Mouse (Mus musculus): ENCODE data around the gene Gabbr2. TPM values are rescaled to one million over a fixed set of nuclear protein-coding genes. Genes with fewer than 3 reads are reported as not detected.

Gene Gabbr2
- polyA plus RNA-seq, 1 experiment from 2014 or later, result 0.27 TPM

DNA sequence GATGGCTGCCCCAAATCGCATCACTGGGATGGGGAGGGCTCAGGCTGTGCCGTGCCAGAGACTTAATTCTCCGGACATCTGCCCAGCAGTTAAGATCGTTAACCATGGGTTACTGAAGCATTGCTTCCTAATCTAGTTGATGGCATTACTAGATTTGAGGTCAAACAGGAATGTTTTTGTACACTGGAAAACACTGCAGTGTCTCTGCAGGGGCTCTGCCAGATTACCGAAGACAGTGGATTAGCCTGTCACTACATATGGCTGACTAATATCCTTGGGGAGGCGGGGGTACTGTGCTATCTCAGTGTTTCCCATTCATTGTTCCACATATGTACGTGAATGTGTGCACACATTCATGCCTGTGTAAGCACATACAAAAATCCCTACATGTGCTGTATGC is 225.3 kb downstream of the Gabbr2 start:
- Histone ChIP-seq H3K9me3 (ENCODE audit: control insufficient read depth, low read length) (no peaks in the 10 kb centered on the region), H3K4me1 (replicated peaks; ENCODE audit: control insufficient read depth, insufficient read depth, low read length) (0 out of 2 replicates have a peak, but pooled peaks cover 1% of the 10 kb centered on the region), H3K36me3 (ENCODE audit: control insufficient read depth, insufficient read depth, low read length) (no peaks in the 10 kb centered on the region), H3K9ac (ENCODE audit: low read length) (no peak overlapping the region), H3K4me2 (ENCODE audit: low read depth, low read length, severe bottlenecking) (no peak overlapping the region), H3K27ac (ENCODE audit: low read depth, low read length) (no peak overlapping the region), H3K4me3 (ENCODE audit: low read depth, low read length) (no peak overlapping the region), H3K27me3 (ENCODE audit: control insufficient read depth, insufficient read depth, low read length) (no peaks in the 10 kb centered on the region)
- ATAC-seq (replicated peaks; ENCODE audit: low FRiP score) (no peak), DNase-seq (ENCODE audit: low spot score) (no peak)
- WGBS, result 68% methylated on average over 7 of the region's 7 CpGs

DNA sequence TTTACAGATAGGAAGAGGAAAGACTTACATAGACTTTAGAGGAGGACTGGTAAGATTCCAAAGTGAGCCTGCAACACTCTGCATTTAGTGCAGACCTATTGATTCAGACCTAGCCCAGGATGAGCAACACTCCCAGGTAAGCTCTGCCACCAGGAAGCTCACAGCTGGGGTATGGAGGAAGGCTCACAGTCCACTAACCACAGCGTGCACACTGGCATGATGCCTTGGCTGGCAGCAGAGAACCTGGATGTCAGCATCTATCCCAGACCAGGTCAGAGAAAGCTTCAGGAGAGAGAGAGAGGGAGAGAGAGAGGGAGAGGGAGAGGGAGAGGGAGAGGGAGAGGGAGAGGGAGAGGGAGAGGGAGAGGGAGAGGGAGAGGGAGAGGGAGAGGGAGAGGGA is 231.8 kb downstream of the Gabbr2 start:
- WGBS, result 95% methylated on average over 1 of the region's 1 CpGs
- Histone ChIP-seq H3K4me3 (ENCODE audit: low read depth, low read length) (no peak overlapping the region), H3K27me3 (ENCODE audit: control insufficient read depth, insufficient read depth, low read length) (no peaks in the 10 kb centered on the region), H3K4me1 (replicated peaks; ENCODE audit: control insufficient read depth, insufficient read depth, low read length) (no peaks in the 10 kb centered on the region), H3K9ac (ENCODE audit: low read length) (no peak overlapping the region), H3K9me3 (ENCODE audit: control insufficient read depth, low read length) (no peaks in the 10 kb centered on the region), H3K4me2 (ENCODE audit: low read depth, low read length, severe bottlenecking) (no peak overlapping the region), H3K27ac (ENCODE audit: low read depth, low read length) (no peak overlapping the region), H3K36me3 (ENCODE audit: control insufficient read depth, insufficient read depth, low read length) (no peaks in the 10 kb centered on the region)
- DNase-seq (ENCODE audit: low spot score) (no peak), ATAC-seq (replicated peaks; ENCODE audit: low FRiP score) (no peak)

- H3K36me3 ChIP-seq (ENCODE audit: control insufficient read depth, insufficient read depth, low read length), result no peaks in the 10 kb centered on the region
- H3K27ac ChIP-seq (ENCODE audit: low read depth, low read length), result no peak overlapping the region
- H3K9me3 ChIP-seq (ENCODE audit: control insufficient read depth, low read length), result no peaks in the 10 kb centered on the region
- no peak for ATAC-seq (replicated peaks; ENCODE audit: low FRiP score)
- no peak overlapping the region for H3K4me3 ChIP-seq (ENCODE audit: low read depth, low read length)
- DNase-seq (ENCODE audit: low spot score), result no peak
- H3K4me1 ChIP-seq (replicated peaks; ENCODE audit: control insufficient read depth, insufficient read depth, low read length), result no peaks in the 10 kb centered on the region
- no peaks in the 10 kb centered on the region for H3K27me3 ChIP-seq (ENCODE audit: control insufficient read depth, insufficient read depth, low read length)
- no peak overlapping the region for H3K9ac ChIP-seq (ENCODE audit: low read length)
- 76% methylated on average over 7 of the region's 7 CpGs for WGBS
- no peak overlapping the region for H3K4me2 ChIP-seq (ENCODE audit: low read depth, low read length, severe bottlenecking)
Observed at GRCm38 (mm10) chr4:46758340-46759041, 233.2 kb downstream of the Gabbr2 start.

DNA sequence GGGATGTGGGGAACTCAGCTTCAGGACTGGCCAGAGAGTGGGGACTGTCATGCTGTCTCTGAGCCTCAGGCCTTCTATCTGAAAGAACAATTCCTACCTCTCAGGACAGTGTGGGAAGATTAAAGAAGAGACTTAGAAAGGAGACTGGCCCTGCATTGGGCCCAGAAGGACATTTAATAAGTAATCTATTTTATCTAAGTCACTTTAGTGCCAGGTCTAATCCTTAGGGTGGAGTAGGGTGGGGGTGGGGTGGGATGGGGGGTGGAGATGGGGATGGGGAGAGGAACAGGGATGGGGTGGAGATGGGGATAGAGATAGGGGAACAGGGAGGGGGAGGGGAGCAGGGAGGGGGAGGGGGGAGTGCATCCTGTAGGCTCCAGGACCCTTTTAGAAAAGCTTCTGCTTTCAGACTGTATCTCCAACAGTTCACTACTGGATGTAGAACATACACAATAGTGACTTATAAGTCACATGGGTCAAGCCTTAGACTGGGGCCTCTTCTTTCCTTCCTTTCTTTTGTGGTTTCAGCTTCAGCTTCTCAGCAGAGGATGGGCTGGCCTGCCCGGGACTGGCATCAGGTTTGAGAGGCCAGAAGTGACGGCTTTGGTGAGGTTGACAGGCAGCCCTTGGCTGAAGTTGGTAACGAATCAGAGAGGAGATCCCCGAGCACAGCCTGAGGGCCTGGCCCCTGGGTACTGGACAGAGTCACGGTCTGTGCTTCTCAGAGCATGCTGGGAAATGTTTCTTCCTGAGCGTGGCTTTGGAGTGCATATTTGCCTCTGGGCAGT is 237.1 kb downstream of the Gabbr2 start:
- no peak overlapping the region for H3K4me3 ChIP-seq (ENCODE audit: low read depth, low read length)
- no peaks in the 10 kb centered on the region for H3K4me1 ChIP-seq (replicated peaks; ENCODE audit: control insufficient read depth, insufficient read depth, low read length)
- no peak overlapping the region for H3K9ac ChIP-seq (ENCODE audit: low read length)
- H3K4me2 ChIP-seq (ENCODE audit: low read depth, low read length, severe bottlenecking), result no peak overlapping the region
- no peak for ATAC-seq (replicated peaks; ENCODE audit: low FRiP score)
- no peak overlapping the region for H3K27ac ChIP-seq (ENCODE audit: low read depth, low read length)
- WGBS, result 45% methylated on average over 6 of the region's 6 CpGs
- H3K9me3 ChIP-seq (ENCODE audit: control insufficient read depth, low read length), result no peaks in the 10 kb centered on the region
- H3K36me3 ChIP-seq (ENCODE audit: control insufficient read depth, insufficient read depth, low read length), result no peaks in the 10 kb centered on the region
- no peak for DNase-seq (ENCODE audit: low spot score)
- no peaks in the 10 kb centered on the region for H3K27me3 ChIP-seq (ENCODE audit: control insufficient read depth, insufficient read depth, low read length)

- no peak overlapping the region for H3K4me2 ChIP-seq (ENCODE audit: low read depth, low read length, severe bottlenecking)
- H3K9ac ChIP-seq (ENCODE audit: low read length), result no peak overlapping the region
- H3K9me3 ChIP-seq (ENCODE audit: control insufficient read depth, low read length), result no peaks in the 10 kb centered on the region
- H3K27ac ChIP-seq (ENCODE audit: low read depth, low read length), result no peak overlapping the region
- 87% methylated on average over 4 of the region's 4 CpGs for WGBS
- no peak overlapping the region for H3K4me3 ChIP-seq (ENCODE audit: low read depth, low read length)
- no peak for ATAC-seq (replicated peaks; ENCODE audit: low FRiP score)
- H3K36me3 ChIP-seq (ENCODE audit: control insufficient read depth, insufficient read depth, low read length), result no peaks in the 10 kb centered on the region
- no peak for DNase-seq (ENCODE audit: low spot score)
- H3K4me1 ChIP-seq (replicated peaks; ENCODE audit: control insufficient read depth, insufficient read depth, low read length), result no peaks in the 10 kb centered on the region
- no peaks in the 10 kb centered on the region for H3K27me3 ChIP-seq (ENCODE audit: control insufficient read depth, insufficient read depth, low read length)
Observed at GRCm38 (mm10) chr4:46752306-46752705, 239.4 kb downstream of the Gabbr2 start.

GRCm38 (mm10) chr4:46749015-46749414 is 242.7 kb downstream of the Gabbr2 start:
- no peak overlapping the region for H3K9ac ChIP-seq (ENCODE audit: low read length)
- WGBS, result 89% methylated on average over 8 of the region's 8 CpGs
- H3K4me1 ChIP-seq (replicated peaks; ENCODE audit: control insufficient read depth, insufficient read depth, low read length), result no peaks in the 10 kb centered on the region
- no peaks in the 10 kb centered on the region for H3K36me3 ChIP-seq (ENCODE audit: control insufficient read depth, insufficient read depth, low read length)
- H3K27ac ChIP-seq (ENCODE audit: low read depth, low read length), result no peak overlapping the region
- ATAC-seq (replicated peaks; ENCODE audit: low FRiP score) (no peak), DNase-seq (ENCODE audit: low spot score) (no peak)
- no peaks in the 10 kb centered on the region for H3K9me3 ChIP-seq (ENCODE audit: control insufficient read depth, low read length)
- no peaks in the 10 kb centered on the region for H3K27me3 ChIP-seq (ENCODE audit: control insufficient read depth, insufficient read depth, low read length)
- no peak overlapping the region for H3K4me3 ChIP-seq (ENCODE audit: low read depth, low read length)
- H3K4me2 ChIP-seq (ENCODE audit: low read depth, low read length, severe bottlenecking), result no peak overlapping the region

GRCm38 (mm10) chr4:46747007-46747746 is 244.5 kb downstream of the Gabbr2 start:
- Histone ChIP-seq H3K9me3 (ENCODE audit: control insufficient read depth, low read length) (no peaks in the 10 kb centered on the region), H3K36me3 (ENCODE audit: control insufficient read depth, insufficient read depth, low read length) (no peaks in the 10 kb centered on the region), H3K27me3 (ENCODE audit: control insufficient read depth, insufficient read depth, low read length) (no peaks in the 10 kb centered on the region), H3K4me3 (ENCODE audit: low read depth, low read length) (no peak overlapping the region), H3K4me2 (ENCODE audit: low read depth, low read length, severe bottlenecking) (no peak overlapping the region), H3K27ac (ENCODE audit: low read depth, low read length) (no peak overlapping the region), H3K9ac (ENCODE audit: low read length) (no peak overlapping the region), H3K4me1 (replicated peaks; ENCODE audit: control insufficient read depth, insufficient read depth, low read length) (no peaks in the 10 kb centered on the region; the same call in 1 of the 2 replicates)
- WGBS, result 30% methylated on average over 14 of the region's 14 CpGs
- ATAC-seq (replicated peaks; ENCODE audit: low FRiP score), result no peak; the same call in 1 of the 2 replicates
- DNase-seq (ENCODE audit: low spot score), result no peak

GRCm38 (mm10) chr4:46745536-46745935 is 246.1 kb downstream of the Gabbr2 start:
- Histone ChIP-seq H3K27ac (ENCODE audit: low read depth, low read length) (no peak overlapping the region), H3K36me3 (ENCODE audit: control insufficient read depth, insufficient read depth, low read length) (no peaks in the 10 kb centered on the region), H3K4me2 (ENCODE audit: low read depth, low read length, severe bottlenecking) (no peak overlapping the region), H3K27me3 (ENCODE audit: control insufficient read depth, insufficient read depth, low read length) (no peaks in the 10 kb centered on the region), H3K4me1 (replicated peaks; ENCODE audit: control insufficient read depth, insufficient read depth, low read length) (no peaks in the 10 kb centered on the region; the same call in 1 of the 2 replicates), H3K9me3 (ENCODE audit: control insufficient read depth, low read length) (no peaks in the 10 kb centered on the region), H3K4me3 (ENCODE audit: low read depth, low read length) (no peak overlapping the region), H3K9ac (ENCODE audit: low read length) (no peak overlapping the region)
- WGBS, result 90% methylated on average over 8 of the region's 8 CpGs
- ATAC-seq (replicated peaks; ENCODE audit: low FRiP score) (no peak), DNase-seq (ENCODE audit: low spot score) (no peak)

Measured in forebrain, embryonic 11.5 days (tissue).